Mouse (Mus musculus) MN1 (cell line): ENCODE measurements around the gene Rabl3.

ENCODE experiments used
- DNase-seq: peaks from one replicate; pipeline ENCODE4 v3.0.0-alpha.2; 2016; ENCODE audit warnings: low spot score

Rabl3 gene

DNA sequence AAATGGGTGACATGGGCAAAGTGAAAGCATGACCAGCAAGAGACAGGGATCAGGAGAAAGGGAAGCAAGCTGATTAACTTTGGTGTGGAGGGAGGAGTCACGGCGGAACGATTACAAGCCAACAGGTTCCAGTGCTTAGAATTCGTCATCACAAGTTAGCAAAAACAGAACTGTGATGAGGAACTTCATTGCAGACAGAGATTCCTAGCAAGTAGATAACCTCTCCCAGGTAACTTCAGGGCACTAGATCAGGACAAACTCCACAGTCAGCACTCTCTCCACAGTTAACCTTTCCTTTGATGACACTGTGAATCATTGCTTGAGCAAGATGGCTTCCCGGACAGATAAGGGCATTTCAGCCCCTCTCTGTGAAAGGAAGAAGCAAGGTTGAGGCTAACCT is 57.7 kb downstream of the Rabl3 start:
- no peak for DNase-seq

DNA sequence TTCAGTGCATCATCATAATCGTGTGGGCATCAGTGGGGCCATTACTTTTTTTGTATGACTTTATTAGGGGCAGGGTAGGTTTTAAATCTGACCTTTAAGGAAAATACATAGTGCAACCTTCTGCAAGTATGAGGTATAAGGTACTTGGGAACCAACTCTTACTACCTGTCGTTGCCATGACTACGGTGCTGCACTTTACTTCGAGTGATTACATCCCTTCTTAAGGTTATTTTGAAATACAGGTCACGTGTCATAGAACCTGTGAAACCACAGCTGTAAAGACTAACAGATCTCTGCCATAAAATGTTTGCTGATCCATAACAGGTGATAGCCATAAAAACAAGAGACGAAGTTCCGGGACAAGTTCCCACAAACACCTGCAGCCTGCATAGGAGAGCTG is 58.8 kb downstream of the Rabl3 start:
- no peak for DNase-seq

DNA sequence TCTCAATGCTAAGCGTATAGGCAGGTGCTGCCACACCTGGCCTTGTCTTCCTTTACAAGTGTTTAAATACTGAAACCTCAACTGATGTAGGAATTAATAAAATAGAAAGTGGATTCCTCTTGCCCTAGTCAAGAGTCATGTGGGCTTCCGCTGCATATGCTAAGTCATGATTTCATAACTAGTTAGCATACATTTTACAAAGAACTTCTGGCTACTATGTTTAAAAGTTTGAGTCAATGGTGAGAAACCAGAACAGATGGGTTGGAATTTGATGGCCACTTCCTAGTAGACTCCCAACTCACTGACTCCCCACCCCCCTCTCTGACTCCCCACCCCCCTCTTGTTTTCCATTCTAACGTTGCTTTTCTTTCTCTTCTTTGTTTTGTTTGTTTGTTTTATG is 59.6 kb downstream of the Rabl3 start:
- DNase-seq: no peak

DNA sequence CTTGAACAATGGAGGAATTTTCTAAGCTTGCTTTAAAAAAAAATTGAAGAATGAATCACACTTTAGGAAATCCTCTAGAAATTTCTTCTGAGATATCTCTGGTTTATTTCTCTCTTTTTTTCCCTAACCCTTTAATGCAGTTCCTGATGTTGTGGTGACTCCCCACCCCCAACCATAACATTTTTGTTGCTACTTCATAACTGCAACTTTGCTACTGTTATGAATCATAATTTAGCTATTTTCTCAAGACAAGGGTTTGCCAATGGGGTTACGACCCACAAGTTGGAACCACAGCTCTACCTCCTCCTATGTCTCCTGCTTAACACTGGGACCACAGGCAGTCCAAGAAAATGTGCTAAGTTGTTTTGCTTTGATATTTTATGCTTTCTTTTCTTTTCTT is 63.7 kb downstream of the Rabl3 start:
- no peak for DNase-seq

DNA sequence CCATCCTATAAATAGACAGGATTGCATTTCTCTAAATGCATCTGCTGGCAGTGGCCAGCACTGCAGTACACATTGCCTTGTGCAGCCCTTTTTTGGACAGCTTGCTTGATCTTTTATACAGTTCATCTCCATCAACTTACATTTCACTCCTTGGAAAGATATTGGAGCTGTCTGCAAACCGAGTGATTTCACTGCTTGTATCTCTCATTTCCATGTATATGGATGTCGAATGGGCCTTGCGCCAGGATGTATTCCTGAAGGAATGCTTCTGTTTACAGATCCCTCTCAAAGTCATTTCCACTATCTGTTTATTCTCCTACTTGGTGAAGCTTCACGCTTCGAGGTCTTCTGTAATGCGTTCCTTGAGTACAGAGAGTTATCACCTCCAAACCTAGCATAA is 64.6 kb downstream of the Rabl3 start:
- no peak for DNase-seq

DNA sequence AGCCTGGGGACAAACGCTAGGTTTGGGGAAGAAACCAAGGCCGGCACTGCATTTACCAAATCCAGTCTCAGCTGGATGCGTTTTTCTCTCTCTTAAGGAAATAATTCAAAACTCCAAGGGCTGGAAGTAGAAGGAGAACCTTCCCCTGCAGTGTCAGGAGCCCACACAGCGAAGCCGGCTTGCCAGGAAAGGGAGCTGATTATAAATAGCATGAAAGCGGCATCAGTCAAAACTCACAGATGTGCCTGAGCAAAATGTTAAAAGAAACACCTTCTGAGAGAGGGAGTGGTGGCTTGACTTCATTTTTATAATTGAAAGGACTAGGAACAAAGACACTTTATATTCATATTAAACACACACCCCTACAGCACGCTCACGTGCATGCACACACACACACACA is 70.6 kb downstream of the Rabl3 start:
- DNase-seq: no peak

DNA sequence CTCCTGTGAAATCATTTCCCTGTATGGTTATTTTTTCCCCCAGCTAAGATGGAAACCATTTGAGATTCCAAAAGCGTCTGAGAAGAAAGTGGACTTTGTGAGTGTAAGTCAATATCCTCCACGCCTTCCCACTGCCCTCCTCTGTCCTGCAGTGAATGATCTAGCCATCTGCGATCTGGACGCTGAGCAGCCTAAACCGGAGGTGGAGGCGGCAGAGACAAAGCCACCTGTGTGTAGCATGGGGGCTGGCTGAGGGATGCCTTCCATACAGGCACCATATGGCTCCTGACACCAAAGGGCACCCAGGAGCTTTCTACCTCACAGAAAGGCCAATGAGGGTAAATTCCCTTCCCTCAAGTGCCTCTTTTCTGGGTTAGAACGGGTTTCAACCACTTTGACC is 71.4 kb downstream of the Rabl3 start:
- no peak for DNase-seq

DNA sequence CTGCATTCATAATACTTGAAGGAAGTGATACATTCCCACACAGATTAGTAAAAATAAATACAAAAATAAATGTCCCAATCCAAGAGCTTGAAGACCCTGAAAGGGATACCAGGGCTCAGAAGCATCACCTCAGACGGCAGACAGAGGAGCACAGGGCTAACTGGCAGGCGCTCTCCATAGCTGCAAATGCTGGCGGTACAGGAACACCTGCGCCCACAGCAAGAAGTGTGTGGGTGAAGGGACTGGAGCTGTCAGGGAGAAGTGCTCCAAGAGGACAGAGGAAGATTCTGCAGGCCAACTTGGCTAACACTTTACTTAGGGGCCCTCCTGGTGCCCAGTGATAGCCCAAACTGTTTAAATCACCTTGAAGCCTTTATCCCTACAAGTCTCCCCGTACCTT is 72.3 kb downstream of the Rabl3 start:
- DNase-seq: no peak

DNA sequence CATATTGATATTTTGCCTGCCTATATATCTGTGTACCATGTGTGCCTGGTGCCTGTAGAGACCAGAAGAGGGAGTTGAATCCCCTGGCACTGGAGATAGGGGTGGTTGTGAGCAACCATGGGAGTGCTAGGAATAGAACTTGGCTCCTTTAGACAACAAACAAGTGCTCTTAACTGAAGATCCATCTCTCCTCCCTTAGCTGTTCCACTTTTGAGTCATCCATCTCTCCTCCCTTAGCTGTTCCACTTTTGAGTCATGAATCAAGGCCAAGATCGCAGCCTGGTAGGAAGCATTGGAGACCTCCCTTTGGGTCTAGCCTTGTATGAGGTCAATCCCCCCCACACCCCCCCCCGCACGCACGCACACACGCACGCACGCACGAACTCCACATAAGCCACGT is 74.9 kb downstream of the Rabl3 start:
- DNase-seq: no peak

DNA sequence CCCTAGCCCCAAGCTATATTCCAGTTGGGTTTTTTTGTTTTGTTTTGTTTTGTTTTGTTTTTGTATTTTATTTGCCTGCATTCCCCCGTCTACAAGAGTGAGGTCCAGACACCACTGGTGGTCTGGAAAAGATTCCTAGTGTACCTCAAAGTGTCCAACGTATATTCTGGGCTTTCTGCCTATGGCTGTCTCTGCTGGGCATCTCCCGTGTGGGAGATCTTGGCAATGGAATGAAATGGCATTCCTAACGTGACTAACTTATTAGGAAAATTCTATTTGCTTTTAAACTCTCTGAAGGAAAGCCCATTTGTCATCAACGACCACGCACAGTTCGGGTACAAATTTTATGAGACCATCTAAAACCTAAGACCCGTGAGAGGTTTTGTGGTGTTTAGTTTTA is 75.7 kb downstream of the Rabl3 start:
- DNase-seq: no peak

DNA sequence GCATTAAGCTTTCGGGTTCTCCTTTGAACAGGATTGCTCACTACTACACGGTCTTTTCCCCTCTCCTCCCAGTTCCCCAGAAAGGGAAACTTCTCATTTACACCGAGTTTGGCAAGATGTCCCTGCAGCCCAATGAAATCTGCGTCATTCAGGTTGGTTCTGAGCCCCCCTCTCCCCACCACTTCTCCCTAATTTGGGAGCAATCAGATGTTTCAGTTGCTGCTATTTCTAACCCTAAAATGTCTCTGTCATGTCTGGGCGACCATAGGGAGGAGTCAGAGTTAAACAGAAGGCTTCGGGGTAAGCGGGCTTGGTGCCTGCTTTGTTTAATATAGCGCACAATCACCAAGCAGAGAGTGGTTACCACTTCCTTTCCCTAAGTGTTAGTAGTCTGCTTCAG is 76.4 kb downstream of the Rabl3 start:
- no peak for DNase-seq

DNA sequence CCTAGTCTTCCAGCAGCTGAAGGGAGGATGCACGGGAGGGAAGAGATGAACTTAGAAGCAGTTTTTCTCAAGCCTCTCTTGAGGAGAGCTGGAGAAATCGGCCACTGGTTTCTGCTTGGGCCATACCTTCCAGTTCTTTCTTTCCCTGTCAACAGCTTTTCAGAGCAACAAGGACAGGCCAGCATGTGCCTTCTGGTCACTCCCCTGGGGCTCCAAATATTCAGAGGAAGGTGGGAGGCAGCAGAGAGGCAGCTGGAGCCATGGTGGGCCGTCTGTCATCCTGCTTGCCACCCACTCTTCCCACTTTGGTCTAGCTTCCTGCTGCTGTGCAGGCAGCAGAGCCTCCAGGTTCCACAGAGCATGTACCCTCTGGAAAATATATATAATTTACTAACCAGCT is 78.0 kb downstream of the Rabl3 start:
- no peak for DNase-seq
